Mouse (Mus musculus) embryonic facial prominence, embryonic 14.5 days (tissue): ENCODE measurements at regions not wholly inside any gene's neighbourhood (a gene's known extent, or its start where the extent isn't known, plus 50 kb on each side); places are given as distances from the start of the nearest gene placed in this dataset.

Experiments used
- ATAC-seq: fragments of 200-750 bp; cut with Nextera tagmentation; 2 replicates; pipeline ENCODE4 v1.8.0; 2017; ENCODE audit warnings: low read depth, moderate number of reproducible peaks, moderate TSS enrichment
- DNase-seq: peaks from one replicate; pipeline ENCODE4 v3.0.0-alpha.2; 2015; ENCODE audit warnings: low spot score
- H3K27ac ChIP-seq: fragments of 300-500 bp; sonication (generic); replicated peaks from 2 replicates; pipeline ENCODE4 v1.5.1; 2014; ENCODE audit warnings: low read depth, mild to moderate bottlenecking, low read length, moderate library complexity
- H3K27me3 ChIP-seq: fragments of 300-500 bp; sonication (generic); replicated peaks from 2 replicates; pipeline ENCODE4 v1.6.1; 2014; ENCODE audit warnings: low read length; ENCODE audit not compliant: control insufficient read depth, insufficient read depth
- H3K36me3 ChIP-seq: fragments of 300-500 bp; sonication (generic); 2 replicates; pipeline ENCODE4 v1.6.1; 2014; ENCODE audit warnings: low read length, mixed read lengths; ENCODE audit not compliant: control insufficient read depth, insufficient read depth
- H3K4me1 ChIP-seq: fragments of 300-500 bp; sonication (generic); 2 replicates; pipeline ENCODE4 v1.6.1; 2014; ENCODE audit warnings: antibody characterized with exemption, low read length; ENCODE audit not compliant: control insufficient read depth, insufficient read depth
- H3K4me2 ChIP-seq: fragments of 300-500 bp; sonication (generic); 2 replicates; pipeline ENCODE4 v1.6.1; 2014; ENCODE audit warnings: low read depth, mild to moderate bottlenecking, low read length, moderate library complexity, mixed read lengths
- H3K4me3 ChIP-seq: fragments of 300-500 bp; sonication (generic); 2 replicates; pipeline ENCODE4 v1.5.1; 2014; ENCODE audit warnings: low read depth, mild to moderate bottlenecking, low read length
- H3K9ac ChIP-seq: fragments of 300-500 bp; sonication (generic); 2 replicates; pipeline ENCODE4 v1.6.1; 2014; ENCODE audit warnings: low read depth, mild to moderate bottlenecking, low read length, moderate library complexity, mixed read lengths
- H3K9me3 ChIP-seq: fragments of 300-500 bp; sonication (generic); 2 replicates; pipeline ENCODE4 v1.6.1; 2016; ENCODE audit warnings: low read length; ENCODE audit not compliant: control insufficient read depth
- WGBS: fragments of 180-500 bp; shearing (Covaris S2); extraction: QIAGEN DNeasy Blood & Tissue Kit; methylation state at CpG from one replicate; pipeline ENCODE4 v1.1.7; 2014; 5-methylcytosine and 5-hydroxymethylcytosine counted together

GRCm38 (mm10) chr12:57918211-57918610 is 293.4 kb upstream of the Sstr1 start:
- H3K9me3 ChIP-seq = no peaks in the 10 kb centered on the region
- ATAC-seq = no peak

GRCm38 (mm10) chr12:57922031-57922430 is 289.5 kb upstream of the Sstr1 start:
- Histone ChIP-seq H3K36me3 (no peaks in the 10 kb centered on the region), H3K4me3 (no peak overlapping the region), H3K4me1 (no peaks in the 10 kb centered on the region), H3K9me3 (no peaks in the 10 kb centered on the region), H3K27ac (no peak overlapping the region), H3K4me2 (no peak overlapping the region), H3K27me3 (no peaks in the 10 kb centered on the region), H3K9ac (no peak overlapping the region)
- no peak for ATAC-seq
- WGBS = 53% methylated on average over 1 of the region's 1 CpGs
- no peak for DNase-seq

More at GRCm38 (mm10) chr12:57918211-57918610, 293.4 kb upstream of the Sstr1 start:
- no peak overlapping the region for H3K9ac ChIP-seq
- H3K27ac ChIP-seq = no peak overlapping the region
- H3K4me2 ChIP-seq = no peak overlapping the region
- no peak for DNase-seq
- no peaks in the 10 kb centered on the region for H3K4me1 ChIP-seq
- no peaks in the 10 kb centered on the region for H3K36me3 ChIP-seq
- WGBS = 87% methylated on average over 4 of the region's 4 CpGs
- no peaks in the 10 kb centered on the region for H3K27me3 ChIP-seq
- no peak overlapping the region for H3K4me3 ChIP-seq

- DNase-seq (no peak), ATAC-seq (no peak)
- Histone ChIP-seq H3K9ac (no peak overlapping the region), H3K9me3 (no peaks in the 10 kb centered on the region), H3K4me1 (no peaks in the 10 kb centered on the region), H3K36me3 (no peaks in the 10 kb centered on the region), H3K4me3 (no peak overlapping the region), H3K4me2 (no peak overlapping the region), H3K27ac (no peak overlapping the region), H3K27me3 (no peaks in the 10 kb centered on the region)
- WGBS = 73% methylated on average over 2 of the region's 2 CpGs
Observed at GRCm38 (mm10) chr12:57924422-57924821, 287.1 kb upstream of the Sstr1 start.

GRCm38 (mm10) chr12:57926886-57927285 is 284.7 kb upstream of the Sstr1 start:
- Histone ChIP-seq H3K4me1 (no peaks in the 10 kb centered on the region), H3K4me2 (no peak overlapping the region), H3K9ac (no peak overlapping the region), H3K36me3 (no peaks in the 10 kb centered on the region), H3K9me3 (no peaks in the 10 kb centered on the region), H3K27ac (no peak overlapping the region), H3K4me3 (no peak overlapping the region), H3K27me3 (no peaks in the 10 kb centered on the region)
- ATAC-seq (no peak), DNase-seq (no peak)
- 77% methylated on average over 1 of the region's 1 CpGs for WGBS

GRCm38 (mm10) chr12:57928030-57928429 is 283.5 kb upstream of the Sstr1 start:
- ATAC-seq (no peak), DNase-seq (no peak)
- 78% methylated on average over 5 of the region's 5 CpGs for WGBS
- Histone ChIP-seq H3K27ac (no peak overlapping the region), H3K4me1 (no peaks in the 10 kb centered on the region), H3K9ac (no peak overlapping the region), H3K4me2 (no peak overlapping the region), H3K4me3 (no peak overlapping the region), H3K27me3 (no peaks in the 10 kb centered on the region), H3K36me3 (no peaks in the 10 kb centered on the region), H3K9me3 (no peaks in the 10 kb centered on the region)

GRCm38 (mm10) chr12:57931856-57932255 is 279.7 kb upstream of the Sstr1 start:
- no peak overlapping the region for H3K27ac ChIP-seq
- no peak overlapping the region for H3K4me3 ChIP-seq
- no peaks in the 10 kb centered on the region for H3K36me3 ChIP-seq
- no peak overlapping the region for H3K9ac ChIP-seq
- no peak overlapping the region for H3K4me2 ChIP-seq
- H3K27me3 ChIP-seq = no peaks in the 10 kb centered on the region
- H3K9me3 ChIP-seq = no peaks in the 10 kb centered on the region
- DNase-seq = no peak
- H3K4me1 ChIP-seq = no peaks in the 10 kb centered on the region
- no peak for ATAC-seq

GRCm38 (mm10) chr12:57949886-57950285 is 261.7 kb upstream of the Sstr1 start:
- H3K36me3 ChIP-seq = no peaks in the 10 kb centered on the region
- H3K9me3 ChIP-seq = no peaks in the 10 kb centered on the region
- ATAC-seq (no peak), DNase-seq (no peak)
- no peaks in the 10 kb centered on the region for H3K27me3 ChIP-seq
- no peak overlapping the region for H3K9ac ChIP-seq
- no peak overlapping the region for H3K4me2 ChIP-seq
- H3K4me3 ChIP-seq = no peak overlapping the region
- WGBS = 30% methylated on average over 5 of the region's 5 CpGs
- no peaks in the 10 kb centered on the region for H3K4me1 ChIP-seq
- no peak overlapping the region for H3K27ac ChIP-seq

GRCm38 (mm10) chr12:57958527-57958926 is 253.0 kb upstream of the Sstr1 start:
- no peaks in the 10 kb centered on the region for H3K9me3 ChIP-seq
- DNase-seq = no peak
- no peak overlapping the region for H3K4me3 ChIP-seq
- H3K4me1 ChIP-seq = no peaks in the 10 kb centered on the region
- whole genome bisulfite sequencing = 94% methylated on average over 2 of the region's 2 CpGs
- H3K27ac ChIP-seq = no peak overlapping the region
- H3K36me3 ChIP-seq = no peaks in the 10 kb centered on the region
- no peaks in the 10 kb centered on the region for H3K27me3 ChIP-seq
- no peak overlapping the region for H3K9ac ChIP-seq
- no peak overlapping the region for H3K4me2 ChIP-seq
- no peak for ATAC-seq

GRCm38 (mm10) chr12:57960171-57960570 is 251.4 kb upstream of the Sstr1 start:
- WGBS = 82% methylated on average over 6 of the region's 6 CpGs
- Histone ChIP-seq H3K4me3 (no peak overlapping the region), H3K27ac (no peak overlapping the region), H3K4me2 (no peak overlapping the region), H3K36me3 (no peaks in the 10 kb centered on the region), H3K9me3 (no peaks in the 10 kb centered on the region), H3K4me1 (no peaks in the 10 kb centered on the region), H3K9ac (no peak overlapping the region), H3K27me3 (no peaks in the 10 kb centered on the region)
- ATAC-seq (no peak), DNase-seq (no peak)
